Mouse (Mus musculus): ENCODE results near the gene Rtn2. TPM values are rescaled to one million over a fixed set of nuclear protein-coding genes. Genes with fewer than 3 reads are reported as not detected.

Gene Rtn2
- total RNA-seq, 2 experiments from 2014 or later: 110 to 122 TPM

- DNase-seq (ENCODE audit: extremely low spot score in 1 of 2, low spot score in 2 of 2): peak; percentile 72 to 81
- TF ChIP-seq CTCF (IDR thresholded peaks at IDR 0.05): peak; percentile 98
- intact Hi-C loops (cut with DNase I): loop anchor here (1.0 to 2.0 kb wide), 2 partner anchors 43 to 165 kb away; no protein-coding TSS in a partner anchor
- Histone ChIP-seq H3K27ac (no peak overlapping the region), H3K4me3 (no peak overlapping the region)
Measured at GRCm38 (mm10) chr7:19343210-19343808, 60.9 kb downstream of the Rtn2 start.

GRCm38 (mm10) chr7:19344237-19344847, 61.9 kb downstream of the Rtn2 start, which contains the start of gene Ercc1:
Ercc1 (plus strand) TSS chr7:19344778.
- no peak for TF ChIP-seq CTCF (IDR thresholded peaks at IDR 0.05)
- intact Hi-C loops (cut with DNase I): no loop called here
- Histone ChIP-seq H3K4me3 (peak within 1 kb of the TSS; percentile 77), H3K27ac (peak within 1 kb of the TSS; percentile 92)
- DNase-seq (ENCODE audit: extremely low spot score in 1 of 2, low spot score in 2 of 2): peak; percentile 40 to 55

GRCm38 (mm10) chr7:19344938-19345471, 62.6 kb downstream of the Rtn2 start:
- TF ChIP-seq CTCF (IDR thresholded peaks at IDR 0.05): no peak
- peak overlapping the region; percentile 92 for H3K27ac ChIP-seq
- intact Hi-C loops (cut with DNase I): no loop called here

More at GRCm38 (mm10) chr7:19344938-19345471, 62.6 kb downstream of the Rtn2 start:
- peak overlapping the region; percentile 77 for H3K4me3 ChIP-seq
- DNase-seq (ENCODE audit: extremely low spot score in 1 of 2, low spot score in 2 of 2): peak; percentile 94 to 96

Other genes with a start within 250 kb of the Rtn2 start
- under 1 TPM; 0.27 to 0.30 TPM for gene Rsph6a, start 227.9 kb upstream of the Rtn2 start, total RNA-seq (2021)
- gene Dmwd, start 206.4 kb upstream of the Rtn2 start, total RNA-seq (2021): 100 to 1,000 TPM; 141 to 143 TPM
- gene Dmpk, start 198.8 kb upstream of the Rtn2 start, total RNA-seq (2021): 10 to 100 TPM; 35.2 to 50.4 TPM
- gene Six5, start 188.0 kb upstream of the Rtn2 start, total RNA-seq (2021): 1 to 10 TPM; 1.9 to 2.0 TPM
- under 1 TPM; 0.21 to 0.27 TPM for gene Gm4969, start 164.3 kb upstream of the Rtn2 start, total RNA-seq (2021)
- 10 to 100 TPM; 13.4 to 14.3 TPM for gene Fbxo46, start 162.8 kb upstream of the Rtn2 start, total RNA-seq (2021)
- gene Qpctl, start 133.3 kb upstream of the Rtn2 start, total RNA-seq (2021): 10 to 100 TPM; 14.8 to 16.3 TPM
- gene Snrpd2, start 132.9 kb upstream of the Rtn2 start, total RNA-seq (2021): 10 to 100 TPM; 69.8 to 73.3 TPM
- 1 to 10 TPM; 1.8 to 1.9 TPM for gene Gipr, start 116.5 kb upstream of the Rtn2 start, total RNA-seq (2021)
- gene Eml2, start 106.2 kb upstream of the Rtn2 start, total RNA-seq (2021): 100 to 1,000 TPM; 131 to 138 TPM
- gene Gpr4, start 70.1 kb upstream of the Rtn2 start, total RNA-seq (2021): 1 to 10 TPM; 2.4 to 3.8 TPM
- gene Opa3, start 54.3 kb upstream of the Rtn2 start, total RNA-seq (2021): 10 to 100 TPM; 42.7 to 46.8 TPM
- gene Vasp, start 10.8 kb upstream of the Rtn2 start, total RNA-seq (2021): 10 to 100 TPM; 13.2 to 14.6 TPM
- not detected for gene Ppm1n, start 2.6 kb upstream of the Rtn2 start, total RNA-seq (2021)
- 10 to 100 TPM; 27.0 to 59.5 TPM for gene Fosb, start 27.4 kb downstream of the Rtn2 start, total RNA-seq (2021)
- 10 to 100 TPM; 48.9 to 51.8 TPM for gene Ercc1, start 62.2 kb downstream of the Rtn2 start, total RNA-seq (2021)
- 10 to 100 TPM; 17.0 to 17.8 TPM for gene Cd3eap, start 76.9 kb downstream of the Rtn2 start, total RNA-seq (2021)
- 1 to 10 TPM; 7.7 to 7.8 TPM for gene Ppp1r13l, start 77.1 kb downstream of the Rtn2 start, total RNA-seq (2021)
- 10 to 100 TPM; 37.2 TPM for gene Ercc2, start 99.4 kb downstream of the Rtn2 start, total RNA-seq (2021)
- 1 to 10 TPM; 2.4 to 4.1 TPM for gene Klc3, start 121.5 kb downstream of the Rtn2 start, total RNA-seq (2021)
- gene Ckm, start 122.2 kb downstream of the Rtn2 start, total RNA-seq (2021): not detected
- gene Mark4, start 176.2 kb downstream of the Rtn2 start, total RNA-seq (2021): 10 to 100 TPM; 79.1 to 79.5 TPM
- gene Exoc3l2, start 180.7 kb downstream of the Rtn2 start, total RNA-seq (2021): under 1 TPM; 0.26 to 0.36 TPM
- gene Bloc1s3, start 225.7 kb downstream of the Rtn2 start, total RNA-seq (2021): 1 to 10 TPM; 6.7 to 7.9 TPM
- gene Trappc6a, start 225.8 kb downstream of the Rtn2 start, total RNA-seq (2021): 10 to 100 TPM; 16.6 to 18.4 TPM
- gene Nkpd1, start 235.2 kb downstream of the Rtn2 start, total RNA-seq (2021): under 1 TPM; 0.44 to 0.84 TPM